Mouse (Mus musculus): ENCODE measurements at regions not wholly inside any gene's neighbourhood (a gene's known extent, or its start where the extent isn't known, plus 50 kb on each side); places are given as distances from the start of the nearest gene placed in this dataset.

GRCm38 (mm10) chr13:101555371-101555874 is 212.6 kb downstream of the Pik3r1 start:
- no peak for DNase-seq

DNA sequence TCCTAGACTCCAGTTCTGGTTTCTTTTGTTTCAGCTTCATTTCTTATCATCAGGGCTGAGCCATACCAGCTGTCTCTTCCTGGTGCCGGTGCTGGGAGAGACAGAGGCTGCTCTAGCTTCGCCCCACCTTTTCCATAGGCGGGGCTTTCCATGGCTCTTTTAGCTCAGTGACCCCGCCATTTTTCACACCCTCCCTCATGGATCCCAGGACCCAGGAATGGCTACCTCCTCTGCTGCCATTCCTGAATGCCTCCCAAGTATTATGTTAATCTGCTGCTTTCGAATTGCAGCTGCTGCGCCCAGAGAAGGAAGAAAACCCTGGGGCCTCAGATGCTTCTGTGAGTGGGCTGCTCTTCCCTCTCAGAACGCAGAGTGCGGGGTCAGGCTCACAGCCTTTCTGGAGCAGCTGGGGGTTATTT is 214.9 kb downstream of the Pik3r1 start:
- DNase-seq: no peak

DNA sequence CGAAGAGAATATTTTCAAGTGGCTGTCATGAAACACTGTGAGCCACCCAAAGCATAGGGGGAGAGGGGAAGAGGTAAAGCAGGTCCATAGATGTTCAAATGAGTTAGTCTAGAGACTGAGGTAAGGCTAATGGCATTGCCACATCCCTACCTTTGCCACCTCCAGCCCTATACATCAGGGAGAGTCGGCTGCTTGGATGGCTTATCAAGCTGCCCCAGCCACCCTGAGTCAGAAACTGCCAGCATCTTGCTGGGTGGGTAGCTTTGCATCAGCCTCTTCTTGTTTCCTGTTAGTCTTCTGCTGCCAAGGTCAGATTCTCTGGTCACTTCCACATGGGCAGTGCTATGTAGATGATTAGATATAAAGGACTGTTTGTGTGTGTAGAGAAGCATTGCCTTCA is 215.6 kb downstream of the Pik3r1 start:
- no peak for DNase-seq

DNA sequence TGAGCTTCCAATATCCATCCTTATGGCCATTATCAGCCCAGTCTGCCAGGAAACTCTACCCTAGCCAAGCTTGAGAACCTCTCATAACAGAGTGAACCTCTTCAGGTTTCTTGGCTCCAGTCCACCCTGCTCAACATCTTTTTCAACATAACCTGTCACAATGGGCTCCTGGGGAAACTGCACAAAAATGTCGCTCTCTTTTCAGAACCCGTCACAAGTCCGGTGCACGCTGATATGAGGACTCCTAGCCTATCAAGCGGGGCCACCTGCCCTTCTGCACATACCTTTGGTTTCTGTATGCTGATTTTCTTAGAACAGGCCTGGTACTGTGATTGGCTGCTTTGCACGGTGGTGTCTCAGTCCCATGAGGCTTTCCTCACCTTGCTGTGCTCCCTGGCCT is 216.9 kb downstream of the Pik3r1 start:
- no peak for DNase-seq

- no peak for DNase-seq
Measured at GRCm38 (mm10) chr13:101550526-101550925, 217.5 kb downstream of the Pik3r1 start.

- no peak for DNase-seq
Measured at GRCm38 (mm10) chr13:101547887-101548286, 220.1 kb downstream of the Pik3r1 start.

GRCm38 (mm10) chr13:101547365-101547764 is 220.7 kb downstream of the Pik3r1 start:
- DNase-seq: no peak

GRCm38 (mm10) chr13:101545344-101546181 is 222.5 kb downstream of the Pik3r1 start:
- no peak for DNase-seq

- no peak for DNase-seq
Measured at GRCm38 (mm10) chr13:101540391-101541191, 227.4 kb downstream of the Pik3r1 start.

- DNase-seq: no peak
Measured at GRCm38 (mm10) chr13:101538110-101538509, 229.9 kb downstream of the Pik3r1 start.

- no peak for DNase-seq
Measured at GRCm38 (mm10) chr13:101536019-101536418, 232.0 kb downstream of the Pik3r1 start.

DNA sequence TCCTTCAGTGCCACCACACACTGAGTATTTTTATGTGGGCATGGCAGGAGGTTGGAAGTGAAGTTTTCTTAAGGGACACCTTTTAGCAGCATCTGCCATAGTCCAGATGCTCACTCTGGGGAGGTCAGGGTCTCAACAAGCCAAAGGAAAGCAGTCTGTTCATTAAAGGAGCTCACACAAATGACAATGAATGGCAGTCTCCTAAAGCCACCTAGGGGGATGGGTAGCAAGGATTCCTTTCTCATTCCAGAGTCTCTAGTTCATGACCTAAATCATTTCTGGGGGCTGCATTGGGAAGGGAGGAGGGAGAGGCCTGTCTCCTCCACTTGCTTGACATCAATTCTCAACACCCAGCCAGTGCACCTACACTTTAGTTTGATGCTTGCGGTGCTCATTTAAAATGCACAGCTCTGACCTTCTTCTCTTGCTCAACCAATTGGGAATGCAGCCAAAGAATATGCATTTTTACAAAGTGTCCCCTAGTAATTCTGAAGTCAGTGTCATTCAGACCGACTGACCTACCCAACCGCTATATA is 232.6 kb downstream of the Pik3r1 start:
- DNase-seq: no peak

DNA sequence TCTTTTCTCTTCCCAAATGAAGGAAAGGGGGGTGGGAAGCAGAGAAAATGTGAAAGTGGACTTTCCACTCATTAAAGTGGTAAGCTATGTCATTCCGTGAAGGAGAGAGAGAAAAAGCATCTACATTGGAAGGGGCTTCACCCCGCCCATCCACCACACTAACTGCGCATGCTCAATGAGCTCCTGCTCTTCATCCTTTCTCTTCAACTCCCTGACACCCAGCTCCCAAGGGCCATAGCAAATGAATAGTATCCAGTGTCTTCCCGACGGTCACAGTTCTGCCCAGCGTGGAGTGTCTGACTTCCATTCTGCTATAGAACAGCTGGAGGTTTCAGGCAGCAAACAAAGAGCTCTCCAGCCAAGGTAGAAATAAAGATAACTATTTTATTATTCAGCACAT is 233.5 kb downstream of the Pik3r1 start:
- DNase-seq: no peak

GRCm38 (mm10) chr13:101532913-101533312 is 235.1 kb downstream of the Pik3r1 start:
- DNase-seq: no peak

- no peak for DNase-seq
Measured at GRCm38 (mm10) chr13:101527691-101528090, 240.3 kb downstream of the Pik3r1 start.

DNA sequence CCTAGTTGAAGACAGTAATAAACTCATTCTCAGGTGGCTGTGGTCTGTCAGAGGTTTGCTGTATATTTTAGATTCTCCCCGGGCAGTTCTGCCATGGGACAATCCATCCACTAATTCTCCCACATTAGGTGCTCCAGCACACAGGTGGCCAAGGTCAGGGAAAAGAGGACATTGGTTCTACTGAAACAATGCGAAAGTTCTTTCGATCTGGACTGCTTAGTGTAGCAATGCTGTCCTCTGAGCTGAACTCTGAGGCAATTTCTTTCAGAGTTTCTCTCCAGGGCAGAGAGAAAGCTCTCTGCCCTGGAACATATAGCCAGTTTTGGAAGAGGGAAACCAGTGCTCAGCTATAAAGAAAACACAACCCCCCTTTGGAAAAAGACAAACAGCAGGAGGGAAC is 243.2 kb downstream of the Pik3r1 start:
- no peak for DNase-seq

DNA sequence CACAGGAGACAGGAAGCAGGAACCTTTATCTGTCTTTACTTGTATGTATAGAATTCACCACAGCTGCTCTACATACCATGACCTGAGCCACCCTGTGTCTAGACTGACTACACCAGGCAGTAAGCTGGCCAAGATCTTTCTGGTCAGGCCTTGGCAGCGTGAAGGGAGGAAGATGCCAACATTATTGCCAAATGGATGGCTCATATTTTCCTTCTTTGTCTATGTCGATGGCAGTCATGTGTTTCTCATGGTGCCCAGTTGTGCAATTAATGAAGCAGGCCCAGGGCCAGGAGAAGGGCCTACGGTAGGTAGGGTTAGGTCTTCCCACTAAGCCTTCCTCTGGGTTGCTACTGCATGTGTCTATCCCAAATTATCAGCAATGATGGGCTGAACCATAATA is 243.8 kb downstream of the Pik3r1 start:
- DNase-seq: no peak

DNA sequence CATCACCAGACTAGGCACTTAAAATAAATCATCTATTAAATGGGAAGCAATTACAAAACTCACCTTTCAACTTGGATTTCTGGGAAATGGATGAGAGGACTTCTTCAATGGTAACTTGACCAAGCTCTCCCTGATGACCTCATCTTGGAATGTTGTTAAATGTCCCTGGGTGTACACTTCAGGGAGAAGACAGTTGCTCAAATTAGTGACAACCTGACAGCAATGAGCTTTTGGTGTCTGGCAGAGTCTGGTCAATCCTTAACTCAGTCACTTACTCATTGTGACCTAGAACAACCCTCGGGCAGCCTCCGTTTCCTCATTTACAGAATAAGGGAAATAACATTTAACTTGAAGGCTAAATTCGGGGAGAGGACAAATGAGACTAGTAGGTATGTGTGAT is 244.5 kb downstream of the Pik3r1 start:
- DNase-seq: peak in 1 of 2 experiments; percentile 53

GRCm38 (mm10) chr13:101522597-101522996 is 245.4 kb downstream of the Pik3r1 start:
- no peak for DNase-seq

DNA sequence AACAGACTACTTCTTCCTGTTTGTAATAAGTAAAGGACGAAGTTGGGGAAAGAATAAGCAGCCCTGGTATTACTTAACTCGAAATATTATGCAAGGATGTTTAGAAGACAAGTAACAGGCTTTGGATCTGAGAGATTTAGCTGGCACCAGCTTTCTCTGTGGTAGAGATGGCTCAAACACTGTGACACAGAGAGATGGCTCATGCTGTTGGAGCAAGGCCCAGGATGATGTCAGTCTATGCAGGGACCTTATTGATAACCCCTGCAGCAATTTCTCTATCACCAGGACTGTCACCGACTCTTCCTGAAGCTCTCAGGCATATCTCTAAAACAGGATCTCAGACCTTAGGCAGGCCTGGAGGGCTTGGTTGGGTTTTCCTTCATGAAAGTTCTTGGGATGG is 254.7 kb downstream of the Pik3r1 start:
- no peak for DNase-seq

DNA sequence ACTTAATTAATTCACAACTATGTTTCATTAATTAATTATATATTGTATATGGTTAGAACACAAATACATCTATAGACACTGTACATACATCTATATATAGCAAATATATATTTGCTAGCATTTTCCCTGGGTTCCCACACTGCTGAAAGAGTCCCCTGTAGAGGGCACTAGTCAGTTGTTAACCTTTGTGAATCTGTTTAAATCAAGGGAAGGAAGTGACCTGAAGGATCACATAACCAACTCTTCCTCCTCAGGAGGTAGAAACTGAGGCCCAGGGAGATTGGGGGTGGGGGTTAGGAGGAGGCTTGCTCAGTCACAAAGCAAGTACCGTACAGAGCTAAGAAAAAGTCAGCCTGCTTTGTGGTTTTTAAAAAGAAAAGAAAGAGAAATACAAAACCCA is 258.1 kb downstream of the Pik3r1 start:
- DNase-seq: peak in 1 of 2 experiments; percentile 36

DNA sequence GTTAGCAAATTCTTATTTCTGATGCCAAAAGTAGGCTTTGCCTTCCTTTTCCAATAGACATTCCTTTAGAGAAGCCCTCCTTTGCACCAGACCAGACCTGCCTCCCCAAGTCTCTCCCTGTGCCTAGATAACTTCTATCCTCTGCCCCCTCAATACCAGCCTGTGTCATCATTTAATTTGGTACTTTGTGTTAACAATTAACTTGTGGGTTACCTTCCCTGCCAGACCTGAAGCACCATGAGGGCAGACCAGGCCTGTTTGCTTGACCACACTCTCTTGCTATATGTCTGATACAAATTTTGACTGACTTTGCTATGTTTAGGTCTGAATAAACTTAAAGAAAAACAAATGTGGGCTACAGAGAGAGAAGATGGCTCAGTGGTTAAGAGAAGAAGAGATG is 259.7 kb downstream of the Pik3r1 start:
- DNase-seq: peak in 1 of 2 experiments; percentile 34

DNA sequence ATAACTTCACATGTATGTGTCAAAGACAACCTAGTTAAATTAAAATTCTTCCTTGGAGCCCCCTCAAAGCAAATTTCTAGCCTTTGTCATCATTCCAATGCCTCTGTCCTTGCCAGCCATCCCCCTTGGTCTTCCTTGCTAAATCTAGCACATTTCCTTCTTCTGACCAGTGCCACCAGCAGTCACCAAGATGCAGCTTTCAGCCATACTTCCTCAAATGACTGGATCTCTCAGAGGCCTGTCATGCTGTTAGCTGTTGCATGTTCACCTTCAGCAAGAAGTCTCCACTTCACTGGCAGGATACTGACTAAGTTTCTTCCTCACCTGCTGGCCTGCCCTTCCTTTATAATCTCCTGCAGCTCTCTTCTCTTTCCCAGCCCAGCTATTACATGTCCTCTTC is 261.3 kb downstream of the Pik3r1 start:
- DNase-seq: no peak

DNA sequence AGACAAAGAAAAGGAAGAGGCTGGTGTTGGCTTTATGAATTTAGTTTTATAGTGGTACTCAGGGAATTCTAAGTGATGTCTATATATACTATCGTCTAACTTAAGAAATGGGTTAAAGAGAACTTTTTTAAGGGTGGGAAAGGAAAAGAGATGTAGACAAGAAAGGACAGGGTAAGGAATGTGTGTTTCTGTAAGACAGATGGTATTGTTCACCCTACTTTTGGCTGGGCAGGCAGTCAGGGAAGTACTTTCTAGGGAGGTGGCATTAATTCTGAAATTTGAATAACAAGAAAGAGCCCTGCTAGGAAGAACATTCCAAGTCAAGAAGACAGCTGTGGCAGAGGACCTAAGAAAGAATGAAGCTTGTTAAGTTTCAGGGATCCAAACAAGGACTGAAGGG is 263.0 kb downstream of the Pik3r1 start:
- DNase-seq: no peak
